Mouse (Mus musculus) forebrain, embryonic 11.5 days (tissue): ENCODE results near the gene Nup43. TPM values are rescaled to one million over a fixed set of nuclear protein-coding genes. Genes with fewer than 3 reads are reported as not detected.
"Not testable (repeated sequence)": the region's sequence is repeated elsewhere in the genome, so short reads cannot be mapped to it uniquely, and the experiment has no call there.

Source experiments
- ATAC-seq: fragments of 200-750 bp; cut with Nextera tagmentation; replicated peaks from 2 replicates; pipeline ENCODE4 v1.8.0; 2017; ENCODE audit warnings: moderate TSS enrichment; ENCODE audit not compliant: low FRiP score
- DNase-seq: peaks from one replicate; pipeline ENCODE4 v3.0.0-alpha.2; 2017; ENCODE audit warnings: low spot score
- H3K27ac ChIP-seq: fragments of 300-500 bp; sonication (generic); 2 replicates; pipeline ENCODE4 v1.5.1; 2014; ENCODE audit warnings: low read depth, low read length
- H3K27me3 ChIP-seq: fragments of 300-500 bp; sonication (generic); 2 replicates; pipeline ENCODE4 v1.6.1; 2014; ENCODE audit warnings: mild to moderate bottlenecking, low read length, mixed read lengths; ENCODE audit not compliant: control insufficient read depth, insufficient read depth
- H3K36me3 ChIP-seq: fragments of 300-500 bp; sonication (generic); 2 replicates; pipeline ENCODE4 v1.6.1; 2014; ENCODE audit warnings: mild to moderate bottlenecking, low read length, moderate library complexity, mixed read lengths; ENCODE audit not compliant: control insufficient read depth, insufficient read depth
- H3K4me1 ChIP-seq: fragments of 300-500 bp; sonication (generic); replicated peaks from 2 replicates; pipeline ENCODE4 v1.6.1; 2014; ENCODE audit warnings: low read length, mixed read lengths; ENCODE audit not compliant: control insufficient read depth, insufficient read depth
- H3K4me2 ChIP-seq: fragments of 300-500 bp; sonication (generic); 2 replicates; pipeline ENCODE4 v1.6.1; 2014; ENCODE audit warnings: low read depth, mild to moderate bottlenecking, low read length, moderate library complexity, mixed read lengths; ENCODE audit not compliant: severe bottlenecking
- H3K4me3 ChIP-seq: fragments of 300-500 bp; sonication (generic); 2 replicates; pipeline ENCODE4 v1.5.1; 2014; ENCODE audit warnings: low read depth, low read length
- H3K9ac ChIP-seq: fragments of 300-500 bp; sonication (generic); 2 replicates; pipeline ENCODE4 v1.6.1; 2014; ENCODE audit warnings: low read length
- H3K9me3 ChIP-seq: fragments of 300-500 bp; sonication (generic); 2 replicates; pipeline ENCODE4 v1.6.1; 2016; ENCODE audit warnings: low read length, mixed read lengths; ENCODE audit not compliant: control insufficient read depth
- WGBS: fragments of 180-500 bp; shearing (Covaris S2); extraction: QIAGEN DNeasy Blood & Tissue Kit; methylation state at CpG from one replicate; pipeline ENCODE4 v1.1.7; 2014; 5-methylcytosine and 5-hydroxymethylcytosine counted together
- polyA plus RNA-seq: library from polyadenylated mRNA; unstranded; fragments of >200 nt; fragmentation: Nextera tagmentation; extraction: Ambion mirVana; gene quantifications from 2 replicates; pipeline ENCODE4 v1.2.1, GENCODE M21; 2014

Nup43 gene
- polyA plus RNA-seq, result 66.6 and 73.4 TPM in 2 replicates

DNA sequence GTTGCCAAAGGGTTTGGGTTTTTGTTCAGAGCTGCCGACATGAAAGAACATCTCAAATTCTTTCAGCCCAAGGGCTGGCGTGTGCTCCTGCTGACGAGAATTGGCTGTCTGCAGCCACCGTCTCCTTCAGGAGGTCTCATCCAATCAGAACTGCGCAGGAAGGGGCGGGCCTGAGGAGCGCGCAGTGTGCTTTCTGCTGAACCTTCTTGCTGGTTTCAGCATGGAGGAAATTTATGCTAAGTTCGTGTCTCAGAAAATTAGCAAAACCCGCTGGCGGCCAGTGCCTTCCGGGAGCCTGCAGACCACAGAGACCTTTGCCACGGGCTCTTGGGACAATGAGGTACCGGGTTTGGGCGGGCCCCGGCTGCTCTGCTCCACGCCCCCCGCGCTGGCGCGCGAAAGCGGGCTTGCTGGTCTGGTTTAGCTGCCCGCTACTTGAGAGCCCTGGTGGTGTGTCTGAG lies at the start of gene Nup43:
Gene Nup43, plus strand, starts transcription at position 162 of the 461 bp plus-strand sequence.
- Histone ChIP-seq H3K27ac (0 out of 2 replicates have a peak within 1 kb of the TSS, but pooled peaks have one; percentile 50), H3K9me3 (no peaks in the 10 kb centered on the region), H3K36me3 (peaks cover 2% of the 10 kb centered on the region; the same call in 1 of the 2 replicates), H3K27me3 (no peaks in the 10 kb centered on the region), H3K4me1 (peaks cover 6% of the 10 kb centered on the region), H3K4me3 (peak within 1 kb of the TSS; percentile 80), H3K9ac (peak within 1 kb of the TSS; percentile 75), H3K4me2 (peak within 1 kb of the TSS; percentile 63)
- DNase-seq, result peak; percentile 93
- peak; percentile 84 for ATAC-seq
- WGBS, result under 1% methylated on average over 24 of the region's 24 CpGs

DNA sequence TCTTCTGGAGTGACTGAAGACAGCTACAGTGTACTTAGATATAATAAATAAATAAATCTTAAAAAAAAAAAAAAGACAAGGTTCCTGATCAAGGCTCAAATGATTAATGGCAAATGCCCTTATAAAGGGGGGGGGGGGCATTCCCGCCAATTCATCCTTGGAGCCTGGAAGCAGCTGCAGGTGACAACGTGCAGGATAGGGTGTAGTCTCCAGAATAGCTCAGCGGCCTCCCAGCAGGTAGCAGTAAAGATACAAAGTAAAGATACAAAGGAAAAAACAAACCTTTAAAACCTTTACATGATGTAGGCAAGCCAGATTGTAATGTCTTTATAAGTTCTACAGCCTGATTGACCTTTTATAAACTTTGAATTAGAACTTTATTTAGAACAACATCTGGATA lies 49.7 kb upstream of the Nup43 start:
- not testable (repeated sequence) for H3K36me3 ChIP-seq, ATAC-seq, DNase-seq, H3K9ac ChIP-seq, H3K4me3 ChIP-seq, H3K4me1 ChIP-seq, H3K27me3 ChIP-seq, H3K9me3 ChIP-seq, H3K4me2 ChIP-seq, H3K27ac ChIP-seq
- 32% methylated on average over 3 of the region's 3 CpGs for WGBS

DNA sequence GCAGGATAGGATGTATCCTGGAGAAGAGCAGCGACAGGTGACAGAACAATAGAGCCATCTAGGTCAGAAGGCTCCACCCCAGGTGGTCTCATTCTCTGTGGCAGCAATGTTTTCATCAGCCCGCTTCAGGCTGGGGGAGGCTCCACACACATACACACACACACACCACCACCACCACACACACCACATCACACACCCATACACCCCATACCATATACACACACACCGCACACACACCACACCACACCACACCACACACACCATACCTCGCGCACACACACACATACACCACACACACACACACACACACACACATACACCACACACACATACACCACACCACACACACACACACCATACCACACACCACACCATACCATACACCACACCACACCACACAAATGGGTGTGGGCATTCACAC lies 47.5 kb upstream of the Nup43 start:
- H3K36me3 ChIP-seq, result no peaks in the 10 kb centered on the region
- no peak overlapping the region for H3K4me3 ChIP-seq
- 0 out of 2 replicates have a peak, but pooled peaks have one; percentile 21 for ATAC-seq
- H3K27me3 ChIP-seq, result no peaks in the 10 kb centered on the region
- H3K4me1 ChIP-seq, result no peaks in the 10 kb centered on the region
- H3K9me3 ChIP-seq, result peaks cover under 1% of the 10 kb centered on the region; the same call in 1 of the 2 replicates
- H3K4me2 ChIP-seq, result no peak overlapping the region
- no peak for DNase-seq
- no peak overlapping the region for H3K27ac ChIP-seq
- H3K9ac ChIP-seq, result no peak overlapping the region
- 73% methylated on average over 5 of the region's 5 CpGs for WGBS

DNA sequence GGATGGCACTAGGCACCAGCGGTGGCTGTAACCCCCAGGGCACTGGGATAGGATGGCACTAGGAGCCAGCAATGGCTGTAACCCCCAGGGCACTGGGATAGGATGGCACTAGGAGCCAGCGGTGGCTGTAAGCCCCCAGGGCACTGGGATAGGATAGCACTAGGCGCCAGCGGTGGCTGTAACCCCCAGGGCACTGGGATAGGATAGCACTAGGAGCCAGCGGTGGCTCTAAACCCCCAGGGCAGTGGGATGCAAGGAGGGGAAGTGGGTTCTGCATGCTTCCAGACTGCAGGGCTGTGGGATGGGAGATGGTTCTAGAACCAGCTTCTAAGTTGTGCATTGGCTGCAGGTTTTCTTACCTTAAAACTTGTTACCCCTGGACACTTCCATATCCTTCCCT lies 46.6 kb upstream of the Nup43 start:
- no peaks in the 10 kb centered on the region for H3K4me1 ChIP-seq
- no peak overlapping the region for H3K4me3 ChIP-seq
- no peak overlapping the region for H3K9ac ChIP-seq
- H3K27me3 ChIP-seq, result no peaks in the 10 kb centered on the region
- WGBS, result 67% methylated on average over 5 of the region's 5 CpGs
- H3K27ac ChIP-seq, result no peak overlapping the region
- no peaks in the 10 kb centered on the region for H3K9me3 ChIP-seq
- no peak for DNase-seq
- H3K4me2 ChIP-seq, result no peak overlapping the region
- no peaks in the 10 kb centered on the region for H3K36me3 ChIP-seq
- ATAC-seq, result no peak

DNA sequence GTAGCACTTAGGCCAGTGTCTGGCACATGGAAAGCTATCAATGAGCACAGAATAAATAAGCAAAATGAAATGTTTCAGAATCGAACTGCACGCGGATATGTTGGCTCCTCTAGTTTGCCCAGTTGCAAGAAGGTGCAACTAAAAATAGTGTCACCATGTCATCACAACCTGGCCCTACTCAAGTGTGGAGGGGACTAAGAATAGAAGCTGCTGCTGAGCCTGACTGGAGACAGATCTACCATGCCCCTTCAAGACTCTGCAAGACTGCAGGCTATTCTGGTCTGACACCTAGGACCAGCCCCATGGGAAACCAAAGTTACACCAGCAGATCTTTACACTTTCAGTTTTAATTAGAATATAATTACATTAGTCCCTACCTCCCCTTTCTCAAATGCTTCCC lies 44.9 kb upstream of the Nup43 start:
- Histone ChIP-seq H3K9ac (no peak overlapping the region), H3K4me1 (no peaks in the 10 kb centered on the region), H3K9me3 (no peaks in the 10 kb centered on the region), H3K27ac (no peak overlapping the region), H3K4me2 (no peak overlapping the region), H3K4me3 (no peak overlapping the region), H3K27me3 (no peaks in the 10 kb centered on the region), H3K36me3 (no peaks in the 10 kb centered on the region)
- no peak for ATAC-seq
- WGBS, result 96% methylated on average over 3 of the region's 3 CpGs
- no peak for DNase-seq

DNA sequence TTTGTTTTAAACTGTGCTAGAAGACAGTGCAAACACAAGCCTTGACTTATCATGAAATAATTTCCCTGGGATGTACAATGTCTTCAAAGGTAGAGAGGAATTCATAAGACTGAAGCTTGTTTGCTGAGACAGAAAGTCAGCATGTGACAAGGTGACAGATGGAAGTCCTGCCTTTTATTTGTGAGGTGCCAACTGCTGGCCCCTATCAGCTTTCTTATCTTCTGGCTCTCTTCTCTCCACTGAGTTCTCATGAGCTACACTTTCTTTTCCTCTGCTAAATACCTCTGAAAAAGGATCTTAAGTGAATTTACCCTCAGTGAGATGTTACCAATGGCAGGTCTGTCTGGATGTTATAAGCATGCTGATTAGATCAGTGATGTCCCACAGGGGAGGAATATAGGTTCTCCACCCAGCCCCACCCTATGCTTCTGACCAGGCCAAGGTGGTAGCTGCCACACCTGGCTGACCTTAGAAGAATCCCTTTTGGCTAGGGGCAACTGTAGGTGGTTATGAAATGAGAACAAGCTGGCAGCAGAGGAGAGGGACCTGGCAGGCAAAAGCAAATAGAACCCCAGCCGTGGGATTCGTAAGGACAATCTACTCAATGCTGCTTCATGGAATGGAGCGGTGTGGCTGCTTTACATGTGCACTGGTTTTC lies 43.3 kb upstream of the Nup43 start:
- H3K4me3 ChIP-seq, result no peak overlapping the region
- no peak overlapping the region for H3K4me2 ChIP-seq
- H3K4me1 ChIP-seq, result no peaks in the 10 kb centered on the region
- no peaks in the 10 kb centered on the region for H3K9me3 ChIP-seq
- no peaks in the 10 kb centered on the region for H3K27me3 ChIP-seq
- no peaks in the 10 kb centered on the region; the same call in 1 of the 2 replicates for H3K36me3 ChIP-seq
- no peak overlapping the region for H3K9ac ChIP-seq
- WGBS, result 92% methylated on average over 3 of the region's 3 CpGs
- ATAC-seq (no peak), DNase-seq (no peak)
- H3K27ac ChIP-seq, result no peak overlapping the region

DNA sequence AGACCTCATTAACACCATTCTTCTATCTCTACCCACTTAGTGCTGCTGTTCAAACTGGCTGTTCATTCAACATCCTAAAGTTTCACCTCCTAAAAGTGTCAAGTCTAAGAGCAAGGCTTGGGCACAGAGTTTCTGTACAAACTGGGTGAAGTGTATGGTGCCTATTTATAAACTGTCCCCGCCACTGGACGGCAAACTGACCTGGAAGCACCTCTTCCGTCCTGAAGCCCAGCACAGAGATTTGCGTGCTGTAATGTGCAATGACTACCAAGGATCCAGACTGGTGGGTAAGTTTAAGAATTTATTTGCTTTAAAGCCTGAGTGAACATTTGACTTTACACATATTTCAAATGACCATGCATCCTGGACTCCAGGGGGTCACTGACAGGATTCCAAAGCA lies 38.2 kb upstream of the Nup43 start:
- H3K27me3 ChIP-seq, result no peaks in the 10 kb centered on the region
- 93% methylated on average over 4 of the region's 4 CpGs for WGBS
- DNase-seq, result no peak

DNA sequence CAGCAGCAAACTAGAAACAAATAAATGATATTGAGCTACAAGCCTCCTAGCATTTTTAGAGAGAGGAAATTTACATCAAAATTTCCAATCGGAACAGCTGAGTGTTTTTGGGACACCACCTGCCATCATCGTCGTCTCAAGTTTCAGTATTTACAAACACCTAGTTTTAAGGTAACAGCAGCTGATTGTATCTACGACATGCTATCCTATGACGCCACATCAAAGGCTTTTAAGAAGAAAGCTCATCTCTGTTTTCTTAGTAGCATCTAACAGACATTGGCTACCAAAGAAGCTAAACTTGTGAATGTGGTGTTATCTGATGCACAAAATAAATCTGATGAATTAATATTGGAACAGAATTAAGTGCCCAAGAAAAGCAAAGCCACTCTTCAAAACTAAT lies 37.0 kb upstream of the Nup43 start:
- Histone ChIP-seq H3K36me3 (no peaks in the 10 kb centered on the region; the same call in 1 of the 2 replicates), H3K4me1 (no peaks in the 10 kb centered on the region), H3K9me3 (no peaks in the 10 kb centered on the region), H3K27ac (no peak overlapping the region), H3K27me3 (no peaks in the 10 kb centered on the region), H3K4me2 (no peak overlapping the region), H3K9ac (no peak overlapping the region), H3K4me3 (no peak overlapping the region)
- no peak for DNase-seq
- ATAC-seq, result no peak
- 94% methylated on average over 5 of the region's 5 CpGs for WGBS

More for the DNA sequence above, 38.2 kb upstream of the Nup43 start:
- Histone ChIP-seq H3K9me3 (no peaks in the 10 kb centered on the region), H3K9ac (no peak overlapping the region), H3K27ac (no peak overlapping the region), H3K36me3 (no peaks in the 10 kb centered on the region; the same call in 1 of the 2 replicates), H3K4me1 (no peaks in the 10 kb centered on the region), H3K4me3 (no peak overlapping the region), H3K4me2 (no peak overlapping the region)
- ATAC-seq, result no peak
